Mouse (Mus musculus) forelimb bud, embryonic 11.5 days (tissue): ENCODE measurements around the gene Bub1.

Experiments
- DNase-seq: peaks from one replicate; pipeline ENCODE4 v3.0.0-alpha.2; 2012; ENCODE audit warnings: low read depth, low spot score

Gene Bub1

DNA sequence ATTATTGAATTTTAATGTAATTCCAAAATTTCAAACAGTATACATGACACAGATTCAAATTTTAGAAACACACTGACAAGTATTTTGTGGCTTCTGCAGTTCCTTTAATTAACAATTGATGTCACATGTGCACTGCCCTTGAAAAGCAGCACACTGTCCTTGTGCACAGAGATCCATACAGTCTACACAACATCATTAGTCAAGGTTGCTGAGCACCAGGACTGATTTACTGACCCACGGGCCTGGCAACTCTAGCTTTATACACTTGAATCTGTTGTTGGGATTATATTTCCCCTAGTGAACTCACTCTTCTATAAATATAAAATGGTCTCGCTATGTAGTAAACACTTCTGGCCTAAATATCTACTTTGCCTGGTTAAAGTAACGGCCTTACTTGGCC, 56.7 kb downstream of the Bub1 start:
- DNase-seq = no peak

DNA sequence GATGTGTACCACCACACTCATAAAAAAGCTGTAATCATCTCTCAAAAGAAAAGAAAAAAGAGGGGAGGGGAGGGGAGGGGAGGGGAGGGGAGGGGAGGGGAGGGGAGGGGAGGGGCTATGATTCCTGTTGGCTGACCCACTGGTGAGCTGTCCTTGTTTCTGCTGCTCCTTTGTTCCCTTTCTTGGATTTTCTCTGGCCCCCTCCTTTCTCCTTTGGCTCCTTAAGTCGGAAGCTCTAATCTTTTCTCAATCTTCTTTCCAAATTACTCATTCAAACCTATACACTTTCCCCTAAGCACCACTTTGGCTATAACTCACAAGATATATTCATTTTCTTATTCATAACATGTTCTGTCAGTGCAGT, 57.1 kb downstream of the Bub1 start:
- no peak for DNase-seq

DNA sequence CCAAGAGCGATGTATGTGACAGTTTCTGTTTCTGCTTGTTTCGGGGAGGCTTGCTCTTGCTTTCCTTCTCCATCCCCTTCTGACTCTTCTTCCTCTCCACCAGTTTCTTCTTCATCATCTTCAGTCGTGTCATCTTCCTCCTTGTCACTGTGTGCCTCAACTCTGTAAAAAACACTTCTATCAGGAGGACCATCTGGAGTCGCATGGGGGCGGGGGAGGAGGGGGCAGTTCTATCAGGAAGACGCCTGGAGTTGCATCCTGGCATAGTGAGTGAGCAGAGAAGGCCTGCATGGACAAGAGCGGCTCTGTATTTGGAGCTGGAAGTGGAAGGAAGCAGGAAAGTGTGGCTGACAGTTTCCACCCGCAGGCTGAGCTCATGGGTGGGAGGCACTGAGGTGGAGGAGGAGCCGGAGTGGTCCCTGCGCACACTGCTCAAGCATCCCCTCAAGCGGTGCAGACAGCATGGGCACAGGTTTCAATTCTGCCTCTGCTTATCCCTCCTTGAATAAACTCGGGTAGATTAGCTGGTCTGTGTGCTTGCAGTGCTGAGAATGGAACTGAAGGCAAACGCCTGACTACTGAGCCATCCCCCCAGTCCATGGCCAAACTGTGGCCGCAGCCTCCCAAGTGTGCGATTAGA, 57.6 kb downstream of the Bub1 start:
- DNase-seq = no peak

DNA sequence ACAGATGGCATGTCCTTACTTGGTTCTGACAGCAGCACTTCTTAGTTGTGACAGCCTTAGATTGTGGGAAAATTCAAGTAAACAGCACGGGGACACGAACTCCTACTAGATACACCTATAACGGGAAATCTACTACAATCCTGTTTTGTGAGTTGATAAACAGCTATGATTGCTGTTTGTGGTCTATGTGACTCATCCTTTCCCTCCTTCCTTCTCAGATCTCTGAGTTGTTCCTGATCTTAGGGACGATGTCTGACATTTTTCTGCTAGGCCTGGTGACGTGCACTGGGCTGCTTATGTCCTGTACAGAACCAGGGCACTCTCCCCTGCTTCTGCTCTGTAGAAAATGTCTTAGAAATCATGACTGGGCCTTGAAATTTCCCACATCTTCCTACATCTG, 70.1 kb downstream of the Bub1 start:
- DNase-seq = no peak

DNA sequence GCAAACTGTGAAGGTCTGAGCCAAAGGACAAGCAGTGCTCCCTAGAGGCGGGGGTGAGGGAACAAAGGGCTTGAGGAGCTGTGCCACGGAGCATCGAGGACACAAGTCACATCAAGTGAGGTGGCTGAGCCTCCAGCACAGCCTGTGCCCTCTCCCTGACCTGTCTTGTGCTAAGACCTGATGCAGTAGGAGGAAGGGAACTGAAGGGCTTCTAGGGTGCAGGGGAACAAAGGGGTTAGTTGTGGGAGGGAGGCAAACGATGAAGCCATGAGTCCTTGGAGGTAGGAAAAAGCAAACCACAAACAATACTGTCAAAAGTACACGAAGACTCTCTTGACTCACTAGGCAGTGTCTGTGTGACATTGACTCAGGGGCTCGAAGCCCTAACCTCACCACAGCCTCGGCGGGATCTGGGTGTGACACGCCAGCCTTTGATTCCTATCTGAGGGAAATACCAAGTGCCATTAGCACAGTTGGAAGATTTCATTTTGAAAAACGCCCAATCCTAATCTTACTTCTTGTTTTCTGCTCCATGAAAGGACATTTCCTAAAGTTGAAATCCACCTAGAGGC, 71.2 kb downstream of the Bub1 start:
- no peak for DNase-seq

DNA sequence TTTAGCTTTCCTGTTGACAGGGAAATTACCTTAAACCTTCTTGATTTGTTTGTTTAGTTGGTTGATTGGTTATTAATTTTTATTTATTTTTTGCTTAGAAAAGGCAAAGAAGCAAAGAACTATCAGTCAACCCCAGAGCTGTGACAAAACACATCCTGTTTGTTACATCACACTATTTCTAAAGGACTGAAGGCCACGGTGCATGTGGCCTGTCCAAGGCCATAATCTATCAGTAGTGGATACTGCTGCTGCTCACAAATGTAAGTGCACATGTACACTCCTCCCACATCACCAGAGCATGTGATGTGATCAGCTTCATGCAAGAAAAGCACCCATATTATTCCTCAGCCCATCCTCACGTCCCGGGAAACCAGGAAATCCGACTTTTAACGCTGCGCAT, 71.7 kb downstream of the Bub1 start:
- DNase-seq = no peak

DNA sequence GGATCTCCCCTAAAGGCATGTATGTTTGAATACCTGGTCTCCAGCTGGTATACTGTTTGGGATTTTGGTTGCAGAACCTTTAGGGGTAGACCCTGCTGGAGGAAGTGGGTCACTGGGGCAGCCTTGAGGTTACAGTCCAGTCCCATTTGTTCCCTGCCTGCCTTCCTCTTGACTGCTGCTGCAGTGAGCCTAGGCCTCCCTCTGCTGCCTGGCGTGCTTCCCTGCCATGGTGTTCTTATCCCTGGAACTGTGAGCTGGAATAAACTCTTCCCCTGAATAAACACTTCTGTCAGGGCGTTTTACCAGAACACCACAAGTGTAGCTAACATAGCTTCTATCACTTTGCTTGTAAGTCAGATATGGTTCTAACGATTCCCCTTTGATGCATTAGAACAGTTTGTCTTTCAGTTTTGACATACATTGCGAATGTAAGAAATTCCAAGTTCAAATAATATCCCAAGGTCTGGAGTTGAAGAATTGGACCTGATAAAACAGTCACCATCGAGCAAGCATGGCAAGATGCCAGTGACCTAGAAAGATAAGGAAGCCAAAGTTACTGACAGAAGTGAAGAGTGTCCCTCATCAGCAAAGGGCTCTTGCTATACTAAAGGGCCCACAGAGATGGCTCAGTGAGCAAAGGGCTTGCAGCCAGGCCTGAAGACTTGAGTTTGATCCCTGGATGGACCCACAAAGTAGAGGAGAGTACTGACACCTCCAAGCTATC, 72.3 kb downstream of the Bub1 start:
- DNase-seq = no peak

DNA sequence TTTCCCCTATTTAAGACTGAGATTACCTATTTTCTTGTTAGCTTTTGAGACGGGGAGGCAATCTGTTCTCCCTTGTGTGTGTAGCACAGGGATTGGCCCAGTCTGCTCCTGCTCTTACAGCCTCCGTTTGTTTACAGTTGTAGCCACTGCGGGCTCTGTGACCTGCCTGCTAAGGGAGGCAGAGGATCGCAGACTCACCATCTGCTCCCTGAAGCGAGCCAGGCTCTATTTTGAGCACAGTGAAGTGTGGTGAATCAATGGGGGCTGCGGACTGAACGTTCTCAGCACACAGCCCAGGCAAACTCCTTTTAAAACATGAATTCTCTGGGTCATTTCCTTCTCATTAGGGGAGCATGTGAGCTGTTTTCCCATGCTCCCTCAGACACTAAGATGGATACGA, 74.5 kb downstream of the Bub1 start:
- DNase-seq = no peak

DNA sequence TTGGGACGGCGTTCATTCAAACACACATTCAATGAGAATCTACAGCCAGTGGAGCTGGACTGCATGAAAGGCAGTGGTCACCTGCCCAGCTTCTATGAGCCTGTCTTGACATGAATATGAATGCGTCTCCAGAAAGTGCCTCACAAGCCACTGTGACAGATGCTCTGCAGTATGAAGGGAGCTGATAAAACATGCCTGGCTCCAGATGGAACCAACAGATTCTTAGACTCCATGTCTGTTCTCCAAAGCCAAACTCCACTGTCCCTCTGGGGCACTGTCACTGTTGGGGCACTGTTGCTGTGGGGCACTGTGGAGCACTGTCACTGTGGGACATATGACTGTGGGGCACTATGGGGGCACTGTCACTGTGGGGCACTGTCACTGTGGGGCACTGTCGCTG, 77.6 kb downstream of the Bub1 start:
- DNase-seq = no peak

DNA sequence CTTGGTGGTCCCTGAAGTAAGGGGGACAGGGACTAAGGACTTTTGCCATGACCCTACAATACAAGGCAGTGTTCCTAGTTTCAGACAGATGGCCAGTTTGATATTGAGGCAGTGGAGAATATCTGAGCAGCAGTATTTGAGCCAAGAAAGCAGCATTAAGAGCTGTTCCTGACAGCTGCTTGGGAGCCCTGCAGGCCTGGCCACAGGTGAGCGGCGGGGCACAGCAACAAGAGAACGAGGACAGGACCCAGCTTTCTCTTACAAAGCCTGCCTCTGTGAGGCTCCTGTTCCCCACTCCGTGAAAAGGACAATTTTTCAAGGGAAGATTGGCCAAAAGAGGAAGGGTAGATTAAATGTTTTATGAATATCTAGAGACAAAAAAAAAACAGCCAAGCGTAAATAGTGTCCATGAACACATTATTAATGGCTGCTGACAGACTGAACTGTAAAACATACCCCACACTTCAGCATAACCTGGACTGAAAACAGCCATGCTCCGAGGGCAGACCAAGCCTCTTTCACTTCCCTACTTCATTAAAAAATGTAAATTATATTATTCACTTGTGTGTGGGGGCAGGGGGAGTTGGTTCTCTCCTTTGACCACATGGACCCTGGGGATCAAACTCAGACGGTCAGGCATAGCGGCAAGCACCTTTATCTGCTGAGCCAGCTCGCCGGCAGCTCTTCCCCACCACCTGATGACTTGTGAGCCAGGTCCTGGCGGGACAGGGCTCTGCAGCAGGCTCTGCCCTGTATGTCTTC, 79.6 kb downstream of the Bub1 start:
- DNase-seq = no peak
